Mouse (Mus musculus): ENCODE data around the gene Gm37240.

DNA sequence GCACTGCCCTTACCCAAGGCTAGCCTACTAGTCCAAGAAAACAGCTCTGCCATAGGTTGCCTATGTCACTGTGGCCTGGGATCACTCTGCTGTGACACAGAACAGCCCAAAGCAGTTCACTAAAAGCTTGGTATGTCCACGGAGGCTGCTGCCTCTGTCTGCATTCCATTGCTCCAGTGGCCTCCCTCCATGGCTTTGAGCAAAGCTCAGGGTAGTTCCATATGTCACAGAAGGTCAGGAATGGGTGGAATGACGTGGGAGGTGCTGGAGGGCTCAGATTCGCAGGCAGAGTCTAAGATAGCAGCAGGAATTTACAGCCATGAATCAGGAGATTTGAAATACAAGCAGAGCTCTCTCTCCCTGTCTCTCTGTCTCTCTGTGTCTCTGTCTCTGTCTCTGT, 514.3 kb downstream of the Gm37240 start:
- TF ChIP-seq CTCF (IDR thresholded peaks at IDR 0.05; ENCODE audit: control insufficient read depth, insufficient read depth, low read length) (no peak), POLR2A (IDR thresholded peaks at IDR 0.05; ENCODE audit: borderline replicate concordance, control insufficient read depth, low read depth, low read length) (no peak)
